Mouse (Mus musculus) hindbrain, embryonic 16.5 days (tissue): Measurements from ENCODE around the gene Btaf1. TPM values are rescaled to one million over a fixed set of nuclear protein-coding genes. Genes with fewer than 3 reads are reported as not detected.

Source experiments
- ATAC-seq: fragments of 200-750 bp; cut with Nextera tagmentation; 2 replicates; pipeline ENCODE4 v1.8.0; 2017; ENCODE audit warnings: moderate TSS enrichment, moderate library complexity
- H3K27ac ChIP-seq: fragments of 300-500 bp; sonication (generic); 2 replicates; pipeline ENCODE4 v1.5.1; 2014; ENCODE audit warnings: low read depth, mild to moderate bottlenecking, control low read depth, low read length, moderate library complexity
- H3K27me3 ChIP-seq: fragments of 300-500 bp; sonication (generic); replicated peaks from 2 replicates; pipeline ENCODE4 v1.6.1; 2014; ENCODE audit warnings: low read length; ENCODE audit not compliant: control insufficient read depth, insufficient read depth
- H3K36me3 ChIP-seq: fragments of 300-500 bp; sonication (generic); 2 replicates; pipeline ENCODE4 v1.6.1; 2014; ENCODE audit warnings: mild to moderate bottlenecking, low read length, moderate library complexity, mixed read lengths; ENCODE audit not compliant: control insufficient read depth, insufficient read depth
- H3K4me1 ChIP-seq: fragments of 300-500 bp; sonication (generic); 2 replicates; pipeline ENCODE4 v1.6.1; 2014; ENCODE audit warnings: low read depth, low read length; ENCODE audit not compliant: control insufficient read depth, insufficient read depth
- H3K4me2 ChIP-seq: fragments of 300-500 bp; sonication (generic); 2 replicates; pipeline ENCODE4 v1.6.1; 2014; ENCODE audit warnings: mild to moderate bottlenecking, low read length, control low read depth, moderate library complexity
- H3K4me3 ChIP-seq: fragments of 300-500 bp; sonication (generic); 2 replicates; pipeline ENCODE4 v1.5.1; 2014; ENCODE audit warnings: mild to moderate bottlenecking, low read length, control low read depth, moderate library complexity
- H3K9ac ChIP-seq: fragments of 300-500 bp; sonication (generic); 2 replicates; pipeline ENCODE4 v1.6.1; 2014; ENCODE audit warnings: low read depth, mild to moderate bottlenecking, control low read depth, low read length, moderate library complexity
- H3K9me3 ChIP-seq: fragments of 300-500 bp; sonication (generic); 2 replicates; pipeline ENCODE4 v1.6.1; 2014; ENCODE audit warnings: mild to moderate bottlenecking, low read length, moderate library complexity; ENCODE audit not compliant: control insufficient read depth
- WGBS: fragments of 180-500 bp; shearing (Covaris S2); extraction: QIAGEN DNeasy Blood & Tissue Kit; methylation state at CpG from one replicate; pipeline ENCODE4 v1.1.7; 2014; 5-methylcytosine and 5-hydroxymethylcytosine counted together
- polyA plus RNA-seq: library from polyadenylated mRNA; unstranded; fragments of >200 nt; fragmentation: Nextera tagmentation; extraction: Ambion mirVana; gene quantifications from 2 replicates; pipeline ENCODE4 v1.2.1, GENCODE M21; 2015

The Btaf1 gene
- polyA plus RNA-seq, 1 experiment from 2014 or later: 6.6 TPM

DNA sequence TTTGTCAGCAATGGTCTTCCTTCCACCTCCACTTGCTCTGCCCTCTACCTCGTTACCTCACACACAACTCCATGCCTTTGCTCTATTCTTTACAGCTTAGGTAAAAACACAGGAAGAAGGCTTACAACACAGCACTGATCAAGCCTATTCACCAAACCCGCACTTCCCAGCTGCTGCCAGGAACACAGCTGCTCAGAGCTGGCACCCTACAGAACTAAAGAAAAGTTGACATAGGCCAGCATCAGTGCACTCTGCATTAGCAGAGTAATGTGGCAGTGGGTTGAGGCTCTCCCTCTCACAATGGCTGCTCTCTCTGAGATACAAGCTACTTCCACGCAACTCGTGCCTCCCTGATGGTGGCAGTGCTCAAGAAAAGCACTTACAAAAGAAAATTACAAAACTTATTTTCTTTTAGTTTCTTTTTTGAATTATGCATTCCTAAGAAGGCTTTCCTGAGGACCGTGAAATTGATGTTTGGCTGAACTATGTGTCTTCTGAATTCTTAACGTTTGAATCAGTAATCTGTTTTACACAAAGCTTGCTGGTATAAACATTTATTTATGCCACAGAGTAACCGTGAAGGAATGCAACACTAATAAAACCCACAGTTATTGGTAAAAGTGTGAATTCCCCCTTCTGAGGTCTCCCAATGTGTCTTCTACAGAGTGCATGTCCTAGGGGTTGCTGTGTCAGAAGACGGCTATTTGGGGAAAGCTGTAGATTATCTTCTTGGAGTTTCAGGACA is 131.5 kb downstream of the Btaf1 start:
- 61% methylated on average over 8 of the region's 8 CpGs for WGBS
- Histone ChIP-seq H3K27ac (no peak overlapping the region), H3K36me3 (no peaks in the 10 kb centered on the region), H3K27me3 (no peaks in the 10 kb centered on the region), H3K4me1 (no peaks in the 10 kb centered on the region), H3K9me3 (no peaks in the 10 kb centered on the region), H3K9ac (no peak overlapping the region), H3K4me3 (no peak overlapping the region), H3K4me2 (no peak overlapping the region)
- ATAC-seq: no peak

DNA sequence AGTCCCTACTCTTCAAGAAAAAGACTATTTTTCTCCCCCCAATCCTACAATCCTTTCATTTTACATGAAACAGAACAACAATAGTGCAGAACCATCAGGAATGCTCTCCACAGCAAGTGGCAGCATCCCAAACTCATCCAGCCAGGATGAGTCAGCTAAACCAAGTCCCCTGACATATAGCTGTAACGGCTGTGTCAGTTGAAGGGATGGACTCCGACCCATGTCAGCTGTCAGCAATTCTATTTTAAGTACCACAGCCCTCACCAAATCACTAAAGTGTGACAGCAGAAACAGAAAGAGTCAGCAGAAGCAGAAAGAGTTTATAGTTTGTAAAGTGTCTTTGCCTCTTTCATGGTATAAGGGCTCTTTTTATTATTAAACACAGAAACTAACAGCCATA is 133.7 kb downstream of the Btaf1 start:
- Histone ChIP-seq H3K9me3 (no peaks in the 10 kb centered on the region), H3K4me2 (no peak overlapping the region), H3K36me3 (no peaks in the 10 kb centered on the region), H3K27ac (no peak overlapping the region), H3K9ac (no peak overlapping the region), H3K4me3 (no peak overlapping the region), H3K27me3 (no peaks in the 10 kb centered on the region), H3K4me1 (no peaks in the 10 kb centered on the region)
- WGBS: 41% methylated on average over 2 of the region's 2 CpGs
- no peak for ATAC-seq

- Histone ChIP-seq H3K4me1 (no peaks in the 10 kb centered on the region), H3K9me3 (no peaks in the 10 kb centered on the region), H3K4me3 (no peak overlapping the region), H3K36me3 (no peaks in the 10 kb centered on the region), H3K27ac (no peak overlapping the region), H3K27me3 (no peaks in the 10 kb centered on the region), H3K9ac (no peak overlapping the region), H3K4me2 (no peak overlapping the region)
- ATAC-seq: no peak
- WGBS: 91% methylated on average over 4 of the region's 4 CpGs
These were observed 134.2 kb downstream of the Btaf1 start for GRCm38 (mm10) chr19:37060078-37060477.

Other genes with a start within 250 kb of the Btaf1 start
- 27.2 and 30.6 TPM in 2 replicates for gene Ppp1r3c, start 189.4 kb upstream of the Btaf1 start, polyA plus RNA-seq
- gene Tnks2, start 91.8 kb upstream of the Btaf1 start, polyA plus RNA-seq: 19.0 and 36.7 TPM in 2 replicates
- gene Fgfbp3, start 6.5 kb upstream of the Btaf1 start, polyA plus RNA-seq: 28.2 and 44.1 TPM in 2 replicates